Mouse (Mus musculus) erythroblast, embryonic 14.5 days (primary cell): Measurements from ENCODE around the gene Inpp4b. TPM values are rescaled to one million over a fixed set of nuclear protein-coding genes. Genes with fewer than 3 reads are reported as not detected.

Experiments used
- H3K27me3 ChIP-seq: 2 replicates; pipeline ENCODE4 v1.6.1; 2012; ENCODE audit warnings: inconsistent platforms; ENCODE audit not compliant: control insufficient read depth
- H3K36me3 ChIP-seq: 2 replicates; pipeline ENCODE4 v1.6.1; 2012; ENCODE audit warnings: mild to moderate bottlenecking, inconsistent platforms; ENCODE audit not compliant: control insufficient read depth
- H3K4me1 ChIP-seq: 2 replicates; pipeline ENCODE4 v1.6.1; 2012; ENCODE audit warnings: inconsistent platforms; ENCODE audit not compliant: control insufficient read depth
- H3K4me3 ChIP-seq: replicated peaks from 2 replicates; pipeline ENCODE3; 2012; ENCODE audit warnings: moderate library complexity, mild to moderate bottlenecking, inconsistent platforms
- H3K9me3 ChIP-seq: 2 replicates; pipeline ENCODE4 v1.6.1; 2012; ENCODE audit warnings: low read length, inconsistent platforms, mixed read lengths; ENCODE audit not compliant: control insufficient read depth
- GATA1 ChIP-seq: IDR thresholded peaks from 2 replicates; pipeline ENCODE4 v1.6.1; 2012; ENCODE audit warnings: low read length, inconsistent platforms, mixed read lengths
- TAL1 ChIP-seq: IDR thresholded peaks from 3 replicates; pipeline ENCODE4 v1.6.1; 2012; ENCODE audit warnings: low read length, inconsistent platforms, mixed read lengths
- polyA plus RNA-seq: library from polyadenylated mRNA; stranded (reverse); fragments of >175 nt; gene quantifications from 2 replicates; pipeline ENCODE4 v1.2.3, GENCODE M21; 2012

Gene Inpp4b
- polyA plus RNA-seq, 1 experiment = not detected

DNA sequence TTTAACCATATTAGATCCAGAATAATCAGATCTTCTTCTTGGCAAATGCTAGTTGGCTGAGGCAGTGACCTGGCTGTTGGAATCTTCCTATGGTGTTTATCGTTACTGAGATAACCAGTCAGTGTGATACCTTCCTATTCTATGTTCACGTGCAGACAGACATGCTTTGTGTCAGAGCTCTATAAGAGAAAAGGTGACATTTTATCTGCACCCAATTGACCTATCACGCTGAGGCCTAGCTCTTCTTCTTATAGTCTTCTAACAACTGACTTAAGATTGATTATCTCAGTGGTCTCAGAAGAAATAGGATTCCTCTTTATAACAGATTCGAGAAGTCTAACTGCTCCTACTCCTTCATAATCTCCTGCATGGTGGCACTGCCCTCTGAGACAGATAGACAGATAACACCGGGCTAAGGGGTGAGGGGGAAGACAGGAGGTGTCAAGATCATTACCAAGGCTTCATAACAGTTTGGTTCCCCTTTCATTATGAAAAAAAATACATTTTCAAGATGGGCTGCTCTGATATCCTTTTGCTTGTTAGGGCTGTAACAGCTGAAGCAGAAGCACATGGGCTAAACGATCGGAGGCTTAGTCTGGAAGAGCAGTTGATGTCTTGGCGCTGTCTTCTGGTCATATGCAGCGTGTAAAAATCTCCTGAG lies 431.1 kb downstream of the Inpp4b start:
- H3K4me3 ChIP-seq = peak overlapping the region; percentile 8
- no peaks in the 10 kb centered on the region for H3K27me3 ChIP-seq
- TF ChIP-seq TAL1 (no peak), GATA1 (no peak)
- no peaks in the 10 kb centered on the region for H3K36me3 ChIP-seq
- peaks cover 56% of the 10 kb centered on the region for H3K4me1 ChIP-seq
- no peaks in the 10 kb centered on the region for H3K9me3 ChIP-seq

- no peaks in the 10 kb centered on the region for H3K27me3 ChIP-seq
- no peaks in the 10 kb centered on the region for H3K9me3 ChIP-seq
- peaks cover 53% of the 10 kb centered on the region for H3K4me1 ChIP-seq
- H3K4me3 ChIP-seq = peak overlapping the region; percentile 19
- H3K36me3 ChIP-seq = no peaks in the 10 kb centered on the region
- TF ChIP-seq GATA1 (no peak), TAL1 (no peak)
Measured at GRCm38 (mm10) chr8:81774010-81774409, 431.7 kb downstream of the Inpp4b start.

DNA sequence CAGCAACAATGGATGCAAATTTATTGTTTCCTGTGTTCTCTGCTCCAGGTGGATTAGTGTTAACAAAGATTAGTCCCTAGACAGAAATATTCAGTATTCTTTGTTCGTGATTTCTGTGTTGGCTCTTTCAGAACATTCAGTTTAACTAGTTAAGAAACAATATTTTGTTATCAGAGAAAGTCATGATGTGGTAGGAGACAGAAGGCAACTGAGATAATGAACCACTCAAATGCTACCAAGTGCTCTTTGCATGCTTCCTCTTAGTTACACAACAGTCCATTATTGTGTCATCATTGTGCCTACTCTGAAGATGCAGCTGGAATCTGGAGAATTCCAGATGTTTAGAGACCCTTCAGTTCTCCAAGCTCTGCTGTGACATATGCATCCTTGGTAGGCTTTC lies 432.1 kb downstream of the Inpp4b start:
- no peaks in the 10 kb centered on the region for H3K9me3 ChIP-seq
- H3K4me1 ChIP-seq = peaks cover 51% of the 10 kb centered on the region
- TF ChIP-seq GATA1 (peak; percentile 67), TAL1 (peak; percentile 87)
- no peaks in the 10 kb centered on the region for H3K27me3 ChIP-seq
- H3K4me3 ChIP-seq = peak overlapping the region; percentile 19
- no peaks in the 10 kb centered on the region for H3K36me3 ChIP-seq

DNA sequence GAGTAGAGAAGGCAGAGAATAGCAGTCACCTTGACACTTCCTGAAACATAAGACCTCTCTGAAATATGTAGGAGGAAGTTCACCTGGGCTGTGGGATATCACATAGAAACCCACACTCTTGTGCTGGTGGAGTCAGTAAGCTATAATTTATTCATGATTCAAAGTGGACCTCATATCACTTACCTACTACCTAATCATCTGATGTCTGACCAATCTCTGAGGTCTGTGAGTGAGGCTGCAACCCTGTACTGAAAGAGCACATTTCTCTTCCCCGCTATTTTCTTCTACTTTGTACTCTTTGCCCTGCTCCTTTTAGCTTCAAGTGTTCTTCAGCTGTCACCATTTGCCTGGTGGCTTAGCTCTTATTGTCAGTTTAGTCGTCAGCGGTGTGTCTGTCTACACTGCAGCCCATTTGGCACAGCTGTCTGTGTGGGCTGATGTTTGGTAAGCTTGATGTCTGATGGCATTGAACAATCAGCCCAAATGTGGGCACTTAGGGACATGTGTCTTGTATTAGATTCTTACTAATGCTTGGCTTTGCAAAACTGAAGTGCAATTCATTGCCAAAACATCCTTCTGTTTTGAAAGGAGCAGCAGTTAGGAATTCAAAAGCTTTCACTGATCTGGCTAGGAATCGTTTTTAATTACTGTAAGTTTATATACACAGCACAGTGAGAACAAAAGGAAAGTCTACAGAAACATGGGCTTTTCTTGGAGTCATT lies 434.3 kb downstream of the Inpp4b start:
- H3K36me3 ChIP-seq = no peaks in the 10 kb centered on the region
- H3K4me3 ChIP-seq = no peak overlapping the region
- TF ChIP-seq GATA1 (no peak), TAL1 (no peak)
- no peaks in the 10 kb centered on the region for H3K27me3 ChIP-seq
- no peaks in the 10 kb centered on the region for H3K9me3 ChIP-seq
- peaks cover 46% of the 10 kb centered on the region for H3K4me1 ChIP-seq

DNA sequence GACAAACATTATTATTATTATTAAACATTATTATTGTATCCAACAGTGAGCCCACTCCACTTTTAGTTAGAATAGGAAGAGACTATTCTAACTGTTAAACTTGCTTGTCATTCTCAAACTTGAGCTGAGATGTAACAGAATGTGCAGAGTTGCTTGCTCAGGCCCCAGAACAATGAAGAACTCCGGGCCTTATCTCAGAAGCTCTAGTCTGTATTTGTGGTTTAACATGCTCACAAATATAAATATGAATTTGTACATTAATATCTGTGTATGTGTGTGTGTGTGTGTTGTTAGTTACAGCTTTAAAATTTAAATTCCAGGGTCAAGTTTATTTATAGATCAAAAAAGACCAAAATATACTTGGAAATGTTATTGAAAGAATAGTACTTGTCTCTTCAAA lies 435.3 kb downstream of the Inpp4b start:
- Histone ChIP-seq H3K9me3 (no peaks in the 10 kb centered on the region), H3K27me3 (no peaks in the 10 kb centered on the region), H3K36me3 (no peaks in the 10 kb centered on the region), H3K4me3 (no peak overlapping the region), H3K4me1 (peaks cover 44% of the 10 kb centered on the region)
- TF ChIP-seq GATA1 (no peak), TAL1 (no peak)

DNA sequence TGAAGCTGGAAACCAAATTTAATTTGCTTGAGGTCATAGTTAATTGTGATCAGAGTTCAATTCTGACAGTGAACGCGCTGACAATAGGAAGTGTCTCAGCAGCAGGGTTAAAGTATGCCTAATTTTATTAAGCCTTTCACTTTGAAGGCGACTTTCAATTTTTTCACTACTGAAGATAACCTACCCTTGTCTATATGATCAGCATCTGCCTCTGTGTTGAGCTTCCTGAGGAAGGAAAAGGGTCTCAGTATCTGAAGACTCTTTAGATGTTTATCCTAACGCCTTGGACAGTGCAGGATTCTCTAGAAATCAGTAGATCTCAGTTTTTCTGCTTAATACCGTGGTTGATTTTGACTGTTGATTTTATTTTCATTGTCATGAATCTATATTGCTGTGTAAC lies 437.1 kb downstream of the Inpp4b start:
- TF ChIP-seq GATA1 (no peak), TAL1 (no peak)
- H3K36me3 ChIP-seq = no peaks in the 10 kb centered on the region
- H3K4me1 ChIP-seq = peaks cover 29% of the 10 kb centered on the region
- no peaks in the 10 kb centered on the region for H3K27me3 ChIP-seq
- H3K4me3 ChIP-seq = no peak overlapping the region
- no peaks in the 10 kb centered on the region for H3K9me3 ChIP-seq

DNA sequence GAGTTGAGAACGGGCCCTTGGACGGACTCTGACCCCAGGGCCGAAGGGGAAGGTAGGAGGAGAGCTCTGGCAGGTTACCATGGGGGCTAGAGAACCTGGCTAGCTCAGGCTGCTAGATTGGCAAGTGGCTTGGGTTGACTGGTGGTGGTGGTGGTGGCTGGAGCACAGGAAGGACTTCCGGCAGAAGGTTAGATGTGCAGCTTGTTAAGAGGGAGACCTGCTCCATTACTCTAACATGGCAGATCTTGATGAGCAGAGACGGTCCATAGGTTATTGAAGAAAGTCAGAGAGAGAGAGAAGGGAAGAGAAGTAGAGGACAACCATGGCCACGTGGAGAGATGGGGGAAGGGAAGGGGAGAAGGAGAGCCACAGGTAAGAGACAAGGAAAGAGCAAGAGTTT lies 437.8 kb downstream of the Inpp4b start:
- TF ChIP-seq GATA1 (no peak), TAL1 (no peak)
- Histone ChIP-seq H3K27me3 (no peaks in the 10 kb centered on the region), H3K4me3 (no peak overlapping the region), H3K4me1 (peaks cover 21% of the 10 kb centered on the region), H3K36me3 (no peaks in the 10 kb centered on the region), H3K9me3 (no peaks in the 10 kb centered on the region)

GRCm38 (mm10) chr8:81780921-81781675 lies 438.7 kb downstream of the Inpp4b start:
- H3K27me3 ChIP-seq = no peaks in the 10 kb centered on the region
- TF ChIP-seq GATA1 = no peak
- no peaks in the 10 kb centered on the region for H3K36me3 ChIP-seq
- H3K4me3 ChIP-seq = no peak overlapping the region
- no peaks in the 10 kb centered on the region for H3K9me3 ChIP-seq
- H3K4me1 ChIP-seq = peaks cover 17% of the 10 kb centered on the region

- Histone ChIP-seq H3K36me3 (no peaks in the 10 kb centered on the region), H3K27me3 (no peaks in the 10 kb centered on the region), H3K4me1 (peaks cover 6% of the 10 kb centered on the region), H3K9me3 (no peaks in the 10 kb centered on the region), H3K4me3 (no peak overlapping the region)
- TF ChIP-seq TAL1 (no peak), GATA1 (no peak)
Measured at GRCm38 (mm10) chr8:81782781-81783180, 440.4 kb downstream of the Inpp4b start.
